Mouse (Mus musculus): ENCODE measurements around the gene Orai1. TPM values are rescaled to one million over a fixed set of nuclear protein-coding genes. Genes with fewer than 3 reads are reported as not detected.

Gene Orai1
- polyA plus RNA-seq, 1 experiment from 2014 or later = 12.5 TPM

GRCm38 (mm10) chr5:122997205-122998204 lies 17.4 kb upstream of the Orai1 start:
- Histone ChIP-seq H3K36me3 (no peaks in the 10 kb centered on the region), H3K9ac (no peak overlapping the region), H3K4me2 (no peak overlapping the region), H3K27me3 (no peaks in the 10 kb centered on the region), H3K4me1 (peaks cover 8% of the 10 kb centered on the region), H3K4me3 (no peak overlapping the region), H3K9me3 (no peaks in the 10 kb centered on the region), H3K27ac (no peak overlapping the region)
- 82% methylated on average over 18 of the region's 18 CpGs for WGBS
- no peak for ATAC-seq (ENCODE audit: insufficient number of reproducible peaks, insufficient read depth, low FRiP score, low TSS enrichment, low read depth)

GRCm38 (mm10) chr5:123000901-123001300 lies 14.0 kb upstream of the Orai1 start:
- H3K4me1 ChIP-seq = peaks cover 1% of the 10 kb centered on the region; the same call in 1 of the 2 replicates
- ATAC-seq (ENCODE audit: insufficient number of reproducible peaks, insufficient read depth, low FRiP score, low TSS enrichment, low read depth) = no peak
- 68% methylated on average over 1 of the region's 1 CpGs for WGBS

DNA sequence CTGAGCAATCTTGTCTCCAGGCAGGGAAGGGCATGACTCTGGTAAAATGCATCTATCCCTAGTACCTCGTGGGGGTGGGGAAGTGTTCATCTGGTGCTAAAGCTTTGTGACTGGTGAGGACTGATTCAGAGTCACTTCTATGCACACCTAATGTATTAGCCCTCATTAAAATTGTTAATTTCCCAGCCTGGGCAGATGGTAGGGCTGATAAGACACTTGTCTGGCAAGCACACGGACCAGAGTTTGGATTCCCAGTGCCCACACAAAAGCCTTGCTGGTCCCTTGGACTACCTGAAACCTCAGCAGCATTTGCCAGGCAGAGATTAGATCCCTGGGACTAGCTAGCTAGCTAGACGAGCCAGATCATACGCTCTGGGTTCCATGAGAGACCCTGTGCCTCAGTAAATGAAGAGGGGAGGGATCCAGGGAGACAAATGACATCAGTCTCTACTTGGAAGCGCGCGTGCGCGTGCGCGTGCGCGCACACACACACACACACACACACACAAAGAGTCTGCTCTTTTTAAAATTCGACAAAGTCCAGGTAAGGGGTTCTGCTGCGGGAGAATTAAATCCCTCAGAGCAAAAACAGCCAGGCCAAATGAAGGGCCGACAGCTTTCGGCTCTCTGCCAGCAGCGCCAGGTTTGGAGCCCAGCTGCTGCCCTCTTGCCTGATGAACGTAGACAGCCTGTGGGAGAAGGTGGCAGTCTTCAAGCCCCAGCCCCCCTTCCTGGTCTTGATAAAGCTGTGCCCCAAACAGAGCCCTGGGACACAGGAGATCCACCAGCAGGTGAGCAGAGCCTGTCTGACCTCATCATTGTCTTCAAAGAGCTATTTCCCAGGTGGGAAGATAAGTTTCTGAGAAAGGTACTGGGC lies 8.9 kb upstream of the Orai1 start:
- H3K9ac ChIP-seq = no peak overlapping the region
- H3K4me2 ChIP-seq = no peak overlapping the region; the same call in 1 of the 2 replicates
- WGBS = 56% methylated on average over 19 of the region's 19 CpGs
- H3K9me3 ChIP-seq = no peaks in the 10 kb centered on the region
- H3K27me3 ChIP-seq = no peaks in the 10 kb centered on the region
- H3K36me3 ChIP-seq = no peaks in the 10 kb centered on the region
- H3K4me3 ChIP-seq = no peak overlapping the region
- no peak overlapping the region for H3K27ac ChIP-seq
- peaks cover 4% of the 10 kb centered on the region; the same call in 1 of the 2 replicates for H3K4me1 ChIP-seq
- ATAC-seq (ENCODE audit: insufficient number of reproducible peaks, insufficient read depth, low FRiP score, low TSS enrichment, low read depth) = no peak

More at GRCm38 (mm10) chr5:123000901-123001300, 14.0 kb upstream of the Orai1 start:
- Histone ChIP-seq H3K27ac (no peak overlapping the region), H3K9me3 (no peaks in the 10 kb centered on the region), H3K27me3 (no peaks in the 10 kb centered on the region), H3K36me3 (no peaks in the 10 kb centered on the region), H3K4me3 (no peak overlapping the region), H3K9ac (no peak overlapping the region), H3K4me2 (no peak overlapping the region)

DNA sequence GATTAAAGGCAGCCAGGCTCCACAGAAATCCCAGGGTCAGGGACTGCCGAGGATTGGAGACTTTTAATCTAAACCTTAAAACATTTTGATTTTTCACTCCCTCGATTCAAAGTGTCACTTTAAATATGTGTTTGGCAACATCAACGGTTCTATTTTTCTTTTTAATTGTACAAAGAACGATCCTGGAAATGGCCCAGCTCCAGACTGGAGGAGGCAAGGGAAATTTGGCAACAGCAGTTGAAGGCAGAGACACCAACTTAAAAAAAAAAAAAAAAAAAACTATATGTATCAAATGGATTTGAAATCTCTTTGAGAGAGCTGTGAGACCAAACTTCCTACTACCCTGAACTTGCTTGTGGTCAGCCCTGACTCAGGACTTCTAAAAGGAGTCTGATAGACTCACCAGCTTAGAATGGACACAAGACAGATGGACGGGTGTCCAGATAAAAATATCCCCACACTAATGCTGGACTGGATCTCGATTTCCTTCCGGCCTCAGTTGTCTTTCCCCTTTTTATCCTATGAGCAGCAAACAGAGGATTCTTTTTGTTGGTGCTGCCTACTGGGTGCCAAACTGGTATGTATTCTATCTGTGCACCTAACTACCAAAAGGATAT lies 5.9 kb upstream of the Orai1 start:
- ATAC-seq (ENCODE audit: insufficient number of reproducible peaks, insufficient read depth, low FRiP score, low TSS enrichment, low read depth) = no peak
- no peak overlapping the region for H3K4me3 ChIP-seq
- H3K4me2 ChIP-seq = no peak overlapping the region
- H3K27ac ChIP-seq = no peak overlapping the region
- peaks cover 4% of the 10 kb centered on the region; the same call in 1 of the 2 replicates for H3K4me1 ChIP-seq
- no peaks in the 10 kb centered on the region for H3K27me3 ChIP-seq
- no peaks in the 10 kb centered on the region for H3K36me3 ChIP-seq
- H3K9me3 ChIP-seq = no peaks in the 10 kb centered on the region
- 69% methylated on average over 7 of the region's 7 CpGs for WGBS
- H3K9ac ChIP-seq = no peak overlapping the region

- Histone ChIP-seq H3K27me3 (no peaks in the 10 kb centered on the region), H3K27ac (no peak overlapping the region), H3K9me3 (no peaks in the 10 kb centered on the region), H3K4me3 (no peak overlapping the region), H3K9ac (no peak overlapping the region), H3K4me1 (peaks cover 7% of the 10 kb centered on the region), H3K4me2 (no peak overlapping the region), H3K36me3 (no peaks in the 10 kb centered on the region)
- no peak for ATAC-seq (ENCODE audit: insufficient number of reproducible peaks, insufficient read depth, low FRiP score, low TSS enrichment, low read depth)
- 72% methylated on average over 11 of the region's 11 CpGs for WGBS
These were observed 5.0 kb upstream of the Orai1 start for GRCm38 (mm10) chr5:123009873-123010272.

GRCm38 (mm10) chr5:123010806-123011205 lies 4.1 kb upstream of the Orai1 start:
- 93% methylated on average over 6 of the region's 6 CpGs for WGBS
- Histone ChIP-seq H3K27me3 (no peaks in the 10 kb centered on the region), H3K36me3 (no peaks in the 10 kb centered on the region), H3K4me2 (no peak overlapping the region), H3K9ac (no peak overlapping the region), H3K9me3 (no peaks in the 10 kb centered on the region), H3K27ac (no peak overlapping the region), H3K4me3 (no peak overlapping the region), H3K4me1 (peaks cover 12% of the 10 kb centered on the region)
- ATAC-seq (ENCODE audit: insufficient number of reproducible peaks, insufficient read depth, low FRiP score, low TSS enrichment, low read depth) = no peak

GRCm38 (mm10) chr5:123011705-123012104 lies 3.2 kb upstream of the Orai1 start:
- ATAC-seq (ENCODE audit: insufficient number of reproducible peaks, insufficient read depth, low FRiP score, low TSS enrichment, low read depth) = no peak
- Histone ChIP-seq H3K27me3 (no peaks in the 10 kb centered on the region), H3K4me2 (no peak overlapping the region), H3K36me3 (no peaks in the 10 kb centered on the region), H3K4me1 (peaks cover 16% of the 10 kb centered on the region), H3K9me3 (no peaks in the 10 kb centered on the region), H3K9ac (no peak overlapping the region), H3K4me3 (no peak overlapping the region), H3K27ac (no peak overlapping the region)
- WGBS = 90% methylated on average over 9 of the region's 9 CpGs

GRCm38 (mm10) chr5:123013599-123014315 lies 1.1 kb upstream of the Orai1 start:
- no peaks in the 10 kb centered on the region for H3K36me3 ChIP-seq
- WGBS = 61% methylated on average over 9 of the region's 9 CpGs
- H3K9me3 ChIP-seq = no peaks in the 10 kb centered on the region
- H3K27ac ChIP-seq = no peak overlapping the region
- no peak overlapping the region for H3K4me2 ChIP-seq
- no peak overlapping the region for H3K4me3 ChIP-seq
- no peak for ATAC-seq (ENCODE audit: insufficient number of reproducible peaks, insufficient read depth, low FRiP score, low TSS enrichment, low read depth)
- no peak overlapping the region for H3K9ac ChIP-seq
- peaks cover 23% of the 10 kb centered on the region for H3K4me1 ChIP-seq
- no peaks in the 10 kb centered on the region for H3K27me3 ChIP-seq

DNA sequence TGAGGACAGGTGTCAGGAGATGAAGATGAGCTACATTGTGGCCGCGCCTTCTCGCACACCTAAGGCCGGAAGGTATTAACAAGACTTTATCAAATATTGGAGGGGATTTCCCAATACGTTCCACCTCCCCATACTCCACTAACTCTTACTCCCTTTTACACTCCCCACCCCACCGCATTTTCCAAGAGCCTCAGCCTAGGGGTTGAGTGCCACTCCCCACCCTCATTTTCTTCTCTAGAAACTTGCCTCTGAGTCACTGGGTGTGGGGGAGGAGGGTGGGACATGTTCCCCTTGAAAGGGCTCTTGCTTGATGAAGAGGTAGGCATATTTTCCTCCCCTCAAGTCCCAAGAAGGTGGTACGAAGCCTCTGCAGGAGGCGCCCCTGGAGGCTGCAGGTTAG lies 1.0 kb downstream of the Orai1 start:
- H3K27ac ChIP-seq = no peak overlapping the region

DNA sequence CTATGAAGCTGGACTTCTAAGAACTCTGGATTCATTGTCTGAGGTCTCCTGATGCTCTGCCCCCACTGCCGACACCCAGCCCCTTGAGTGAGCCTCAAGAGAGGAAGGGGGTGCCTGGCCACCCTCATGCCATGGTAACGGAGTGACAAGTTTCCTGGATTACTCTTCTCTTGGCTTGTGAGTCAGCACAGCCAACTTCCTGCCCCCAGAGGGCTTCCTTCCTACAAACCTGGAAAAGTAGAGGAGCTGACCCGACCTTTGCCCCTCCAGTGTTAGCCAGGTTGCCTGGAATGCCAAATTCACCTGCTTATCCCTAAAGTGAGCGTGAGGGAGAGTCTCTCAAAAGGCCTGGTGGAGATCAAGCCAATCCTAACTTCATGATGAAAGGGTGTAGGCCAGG lies 2.6 kb downstream of the Orai1 start:
- Histone ChIP-seq H3K9ac (no peak overlapping the region), H3K9me3 (no peaks in the 10 kb centered on the region), H3K36me3 (no peaks in the 10 kb centered on the region), H3K4me1 (peaks cover 34% of the 10 kb centered on the region), H3K27me3 (no peaks in the 10 kb centered on the region), H3K4me3 (no peak overlapping the region), H3K4me2 (no peak overlapping the region), H3K27ac (no peak overlapping the region)
- 84% methylated on average over 4 of the region's 4 CpGs for WGBS
- ATAC-seq (ENCODE audit: insufficient number of reproducible peaks, insufficient read depth, low FRiP score, low TSS enrichment, low read depth) = no peak

More for the DNA sequence above, 1.0 kb downstream of the Orai1 start:
- Histone ChIP-seq H3K4me2 (peak overlapping the region; percentile 83), H3K4me1 (peaks cover 34% of the 10 kb centered on the region), H3K36me3 (no peaks in the 10 kb centered on the region), H3K9ac (peak overlapping the region; percentile 84), H3K4me3 (peak overlapping the region; percentile 74), H3K9me3 (no peaks in the 10 kb centered on the region), H3K27me3 (no peaks in the 10 kb centered on the region)
- 25% methylated on average over 8 of the region's 8 CpGs for WGBS
- no peak for ATAC-seq (ENCODE audit: insufficient number of reproducible peaks, insufficient read depth, low FRiP score, low TSS enrichment, low read depth)

All from embryonic facial prominence, embryonic 13.5 days (tissue).